Mouse (Mus musculus): ENCODE data around the gene 9430097D07Rik.

Gene 9430097D07Rik

GRCm38 (mm10) chr2:32597248-32597647, 21.8 kb upstream of the 9430097D07Rik start:
- no peak for DNase-seq (ENCODE audit: low read depth)

- no peak for DNase-seq (ENCODE audit: low read depth)
These were observed 21.2 kb upstream of the 9430097D07Rik start for GRCm38 (mm10) chr2:32596725-32597124.

- DNase-seq (ENCODE audit: low read depth): no peak
These were observed 15.8 kb upstream of the 9430097D07Rik start for GRCm38 (mm10) chr2:32591249-32591648.

GRCm38 (mm10) chr2:32590224-32590623, 14.7 kb upstream of the 9430097D07Rik start:
- no peak for DNase-seq (ENCODE audit: low read depth)

GRCm38 (mm10) chr2:32589213-32589795, 13.8 kb upstream of the 9430097D07Rik start:
- DNase-seq (ENCODE audit: low read depth): no peak

GRCm38 (mm10) chr2:32587731-32588321, 12.3 kb upstream of the 9430097D07Rik start:
- peak; percentile 50 for DNase-seq (ENCODE audit: low read depth)

GRCm38 (mm10) chr2:32586871-32587351, 11.4 kb upstream of the 9430097D07Rik start, which contains the start of gene St6galnac4:
Gene St6galnac4 (plus strand): TSS chr2:32587095.
- DNase-seq (ENCODE audit: low read depth): peak; percentile 93

- no peak for DNase-seq (ENCODE audit: low read depth)
These were observed 9.7 kb upstream of the 9430097D07Rik start for GRCm38 (mm10) chr2:32585149-32585714.

GRCm38 (mm10) chr2:32582830-32583799, 7.6 kb upstream of the 9430097D07Rik start:
- peak; percentile 86 for DNase-seq (ENCODE audit: low read depth)

GRCm38 (mm10) chr2:32581450-32582095, 6.1 kb upstream of the 9430097D07Rik start:
- DNase-seq (ENCODE audit: low read depth): no peak

- DNase-seq (ENCODE audit: low read depth): no peak
These were observed 2.9 kb upstream of the 9430097D07Rik start for GRCm38 (mm10) chr2:32578146-32579046.

- DNase-seq (ENCODE audit: low read depth): no peak
These were observed 1.0 kb upstream of the 9430097D07Rik start for GRCm38 (mm10) chr2:32576532-32576931.

GRCm38 (mm10) chr2:32574901-32575585, 441 bp downstream of the 9430097D07Rik start:
- peak; percentile 65 for DNase-seq (ENCODE audit: low read depth)

- DNase-seq (ENCODE audit: low read depth): no peak
These were observed 987 bp downstream of the 9430097D07Rik start, which contains the start of gene Pip5kl1 for GRCm38 (mm10) chr2:32574497-32574896. Gene Pip5kl1 (plus strand): TSS chr2:32574797.

- DNase-seq (ENCODE audit: low read depth): no peak
These were observed 3.3 kb downstream of the 9430097D07Rik start for GRCm38 (mm10) chr2:32572196-32572595.

- DNase-seq (ENCODE audit: low read depth): peak; percentile 90
These were observed 4.6 kb downstream of the 9430097D07Rik start, which contains the start of gene Dpm2 for GRCm38 (mm10) chr2:32570698-32571494. Gene Dpm2 (plus strand): TSS chr2:32570858.

- DNase-seq (ENCODE audit: low read depth): no peak
These were observed 6.5 kb downstream of the 9430097D07Rik start for GRCm38 (mm10) chr2:32568941-32569340.

- DNase-seq (ENCODE audit: low read depth): no peak
These were observed 7.3 kb downstream of the 9430097D07Rik start for GRCm38 (mm10) chr2:32568149-32568548.

- peak; percentile 68 for DNase-seq (ENCODE audit: low read depth)
These were observed 8.9 kb downstream of the 9430097D07Rik start for GRCm38 (mm10) chr2:32566536-32567063.

Data from c-Kit-positive CD71-negative TER-119-negative erythroid progenitor cells, embryonic 14.5 days (primary cell).